Mouse (Mus musculus): ENCODE data around the gene Gm9857. TPM values are rescaled to one million over a fixed set of nuclear protein-coding genes. Genes with fewer than 3 reads are reported as not detected.

The Gm9857 gene
- total RNA-seq, 2 experiments from 2014 or later = not detected

Other genes with a start within 250 kb of the Gm9857 start
- gene Gpsm2, start 218.1 kb downstream of the Gm9857 start, total RNA-seq (2015; ENCODE audit: low replicate concordance) = 207 and 218 TPM in 2 replicates
- gene Gpsm2, start 218.1 kb downstream of the Gm9857 start, total RNA-seq (2017; ENCODE audit: low replicate concordance) = 236 and 282 TPM in 2 replicates
- gene Aknad1, start 200.8 kb downstream of the Gm9857 start, total RNA-seq (2015; ENCODE audit: low replicate concordance) = 0.42 and 1.1 TPM in 2 replicates
- gene Aknad1, start 200.8 kb downstream of the Gm9857 start, total RNA-seq (2017; ENCODE audit: low replicate concordance) = 4.7 TPM in 1 of 2 replicates, not detected in the other
- gene Stxbp3, start 99.9 kb downstream of the Gm9857 start, total RNA-seq (2015; ENCODE audit: low replicate concordance) = 32.8 and 49.9 TPM in 2 replicates
- gene Stxbp3, start 99.9 kb downstream of the Gm9857 start, total RNA-seq (2017; ENCODE audit: low replicate concordance) = 33.5 and 51.2 TPM in 2 replicates
- not detected in 2 replicates for gene Fndc7, start 50.4 kb downstream of the Gm9857 start, total RNA-seq (2015; ENCODE audit: low replicate concordance)
- gene Fndc7, start 50.4 kb downstream of the Gm9857 start, total RNA-seq (2017; ENCODE audit: low replicate concordance) = not detected in 2 replicates
- gene Prpf38b, start 28.7 kb downstream of the Gm9857 start, total RNA-seq (2015; ENCODE audit: low replicate concordance) = 106 and 128 TPM in 2 replicates
- gene Prpf38b, start 28.7 kb downstream of the Gm9857 start, total RNA-seq (2017; ENCODE audit: low replicate concordance) = 197 and 285 TPM in 2 replicates
- not detected in 2 replicates for gene Henmt1, start 572 bp downstream of the Gm9857 start, total RNA-seq (2015; ENCODE audit: low replicate concordance)
- not detected in 2 replicates for gene Henmt1, start 572 bp downstream of the Gm9857 start, total RNA-seq (2017; ENCODE audit: low replicate concordance)
- gene Fam102b, start 87.2 kb upstream of the Gm9857 start, total RNA-seq (2015; ENCODE audit: low replicate concordance) = 5.0 and 8.3 TPM in 2 replicates
- 1.7 and 3.3 TPM in 2 replicates for gene Fam102b, start 87.2 kb upstream of the Gm9857 start, total RNA-seq (2017; ENCODE audit: low replicate concordance)
- not detected in 2 replicates for gene Slc25a54, start 140.0 kb upstream of the Gm9857 start, total RNA-seq (2015; ENCODE audit: low replicate concordance)
- gene Slc25a54, start 140.0 kb upstream of the Gm9857 start, total RNA-seq (2017; ENCODE audit: low replicate concordance) = not detected in 2 replicates
- gene Slc25a24, start 182.7 kb upstream of the Gm9857 start, total RNA-seq (2015; ENCODE audit: low replicate concordance) = 29.2 and 34.4 TPM in 2 replicates
- 33.4 and 46.1 TPM in 2 replicates for gene Slc25a24, start 182.7 kb upstream of the Gm9857 start, total RNA-seq (2017; ENCODE audit: low replicate concordance)

Data from erythroid progenitor cell, adult 5-6 weeks (primary cell).